Mouse (Mus musculus) testis, postnatal 14 days (tissue): ENCODE measurements at regions not wholly inside any gene's neighbourhood (a gene's known extent, or its start where the extent isn't known, plus 50 kb on each side); places are given as distances from the start of the nearest gene placed in this dataset.

Experiments
- DNase-seq: peaks from one replicate; pipeline ENCODE4 v3.0.0; 2021; ENCODE audit warnings: low spot score

- no peak for DNase-seq
Observed at GRCm38 (mm10) chr4:81728961-81729360, 286.3 kb upstream of the Mpdz start.

- DNase-seq, result no peak
Observed at GRCm38 (mm10) chr4:81727735-81728581, 285.3 kb upstream of the Mpdz start.

GRCm38 (mm10) chr4:81726761-81727723, 284.4 kb upstream of the Mpdz start:
- no peak for DNase-seq

GRCm38 (mm10) chr4:81724751-81725150, 282.1 kb upstream of the Mpdz start:
- no peak for DNase-seq

- DNase-seq, result no peak
Observed at GRCm38 (mm10) chr4:81712378-81712777, 269.8 kb upstream of the Mpdz start.

- no peak for DNase-seq
Observed at GRCm38 (mm10) chr4:81695182-81695581, 252.6 kb upstream of the Mpdz start.

- no peak for DNase-seq
Observed at GRCm38 (mm10) chr4:81677205-81677604, 234.6 kb upstream of the Mpdz start.

- DNase-seq, result no peak
Observed at GRCm38 (mm10) chr4:81674871-81675270, 232.3 kb upstream of the Mpdz start.

- DNase-seq, result no peak
Observed at GRCm38 (mm10) chr4:81673398-81674265, 231.0 kb upstream of the Mpdz start.

GRCm38 (mm10) chr4:81671986-81672385, 229.4 kb upstream of the Mpdz start:
- DNase-seq, result no peak

GRCm38 (mm10) chr4:81669181-81669580, 226.6 kb upstream of the Mpdz start:
- DNase-seq, result no peak

- no peak for DNase-seq
Observed at GRCm38 (mm10) chr4:81661096-81661495, 218.5 kb upstream of the Mpdz start.

- DNase-seq, result no peak
Observed at GRCm38 (mm10) chr4:81628496-81628828, 185.8 kb upstream of the Mpdz start.

GRCm38 (mm10) chr4:81627714-81628495, 185.3 kb upstream of the Mpdz start:
- DNase-seq, result no peak

GRCm38 (mm10) chr4:81625348-81625934, 182.8 kb upstream of the Mpdz start:
- DNase-seq, result no peak

GRCm38 (mm10) chr4:81624111-81624510, 181.5 kb upstream of the Mpdz start:
- DNase-seq, result no peak

GRCm38 (mm10) chr4:81621391-81622137, 178.9 kb upstream of the Mpdz start:
- DNase-seq, result peak; percentile 5

- DNase-seq, result no peak
Observed at GRCm38 (mm10) chr4:81617191-81617590, 174.6 kb upstream of the Mpdz start.

GRCm38 (mm10) chr4:81611191-81611590, 168.6 kb upstream of the Mpdz start:
- DNase-seq, result no peak

GRCm38 (mm10) chr4:81600396-81600795, 157.8 kb upstream of the Mpdz start:
- DNase-seq, result no peak
